Mouse (Mus musculus) lung, adult 2 months (tissue): ENCODE data around the gene Frmd5. TPM values are rescaled to one million over a fixed set of nuclear protein-coding genes. Genes with fewer than 3 reads are reported as not detected.

Experiments used
- DNase-seq: peaks from one replicate; pipeline ENCODE4 v3.0.0; 2022
- H3K4me1 ChIP-seq: fragments of 200-500 bp; 2 replicates; pipeline ENCODE4 v1.6.1; 2011; ENCODE audit warnings: low read length; ENCODE audit not compliant: control insufficient read depth, insufficient read depth
- H3K4me3 ChIP-seq: fragments of 200-500 bp; replicated peaks from 2 replicates; pipeline ENCODE3; 2011; ENCODE audit warnings: low read depth, mild to moderate bottlenecking, control low read depth, low read length; ENCODE audit errors: extremely low read depth
- CTCF ChIP-seq: fragments of 200-500 bp; IDR thresholded peaks from 2 replicates; pipeline ENCODE4 v1.5.1; 2011; ENCODE audit warnings: mild to moderate bottlenecking, low read length, control low read depth; ENCODE audit not compliant: insufficient read depth
- POLR2A ChIP-seq: fragments of 200-500 bp; IDR thresholded peaks from 2 replicates; pipeline ENCODE4 v1.6.1; 2011; ENCODE audit warnings: low read depth, mild to moderate bottlenecking, control low read depth, low read length, borderline replicate concordance; ENCODE audit errors: extremely low read depth
- WGBS: fragments of 180-500 bp; shearing (Covaris S2); methylation state at CpG from one replicate; pipeline ENCODE4 v1.1.7; 2018; 5-methylcytosine and 5-hydroxymethylcytosine counted together
- polyA plus RNA-seq: library from polyadenylated mRNA; depleted of rRNA; stranded (reverse); fragments of >200 nt; gene quantifications from 2 replicates; pipeline ENCODE4 v1.2.3, GENCODE M21; 2012; rRNA removed

The Frmd5 gene
- 5.3 and 6.4 TPM in 2 replicates for polyA plus RNA-seq

DNA sequence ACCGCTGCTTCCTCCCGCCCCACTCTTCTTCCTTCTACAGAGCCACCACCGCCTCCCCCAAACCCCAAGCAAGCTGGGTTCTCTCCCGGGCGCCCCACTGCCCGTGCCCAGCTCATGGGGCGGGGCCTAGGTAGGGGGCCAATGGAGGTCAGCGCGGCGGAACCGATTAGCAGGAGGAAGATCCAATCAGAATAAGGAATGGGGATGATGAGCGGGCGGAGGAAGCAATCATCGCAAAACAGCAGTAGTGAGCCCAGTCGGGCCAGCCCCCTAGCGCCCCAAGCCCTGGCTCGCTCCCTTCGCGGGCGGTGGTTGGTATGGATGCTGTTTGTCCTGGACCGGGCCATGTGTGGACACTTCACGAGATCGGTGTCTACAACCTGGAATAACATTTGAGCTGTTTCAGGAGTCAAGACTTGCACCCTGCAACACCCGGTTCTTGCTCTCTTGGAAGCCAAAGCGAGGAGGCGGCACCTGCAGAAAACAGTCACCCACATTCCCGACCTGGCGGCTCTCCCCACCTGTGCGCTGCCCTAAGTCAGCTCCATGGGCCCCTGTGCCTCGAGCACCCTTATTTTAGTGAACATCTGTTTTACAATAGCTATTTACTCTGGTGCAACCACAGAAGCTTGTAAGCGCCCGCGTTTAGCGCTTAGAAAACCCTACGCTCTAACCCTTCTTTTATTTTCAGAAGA, at the start of gene Frmd5:
Gene Frmd5, minus strand, starts transcription at position 129 of the 695 bp plus-strand sequence.
- WGBS: 1% methylated on average over 35 of the region's 35 CpGs
- DNase-seq: peak; percentile 88
- H3K4me1 ChIP-seq: no peaks in the 10 kb centered on the region
- TF ChIP-seq CTCF: no peak
- peak within 1 kb of the TSS; percentile 80 for H3K4me3 ChIP-seq

DNA sequence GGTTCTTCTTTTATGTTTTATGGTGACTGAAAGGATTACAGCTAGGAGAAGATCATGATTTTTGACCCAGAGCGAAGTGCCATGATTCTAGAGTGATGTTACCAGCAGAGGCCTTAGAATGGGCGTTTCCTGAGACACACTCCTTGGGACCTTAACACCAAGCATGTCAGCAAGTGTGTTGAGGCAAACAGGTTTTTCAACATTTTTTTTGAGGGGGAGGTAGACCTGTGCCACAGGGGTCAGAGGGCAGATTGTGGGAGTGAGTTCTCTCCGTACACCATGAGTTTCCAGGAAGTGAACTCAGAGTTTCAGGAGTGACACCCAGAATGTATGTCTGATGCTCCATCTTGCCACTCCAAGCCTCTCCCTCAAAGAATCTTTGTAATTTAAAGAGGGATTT, 47.1 kb upstream of the Frmd5 start:
- Histone ChIP-seq H3K4me3 (no peak overlapping the region), H3K4me1 (peaks cover 11% of the 10 kb centered on the region)
- DNase-seq: no peak
- WGBS: 77% methylated on average over 3 of the region's 3 CpGs
- TF ChIP-seq POLR2A (no peak), CTCF (no peak)

DNA sequence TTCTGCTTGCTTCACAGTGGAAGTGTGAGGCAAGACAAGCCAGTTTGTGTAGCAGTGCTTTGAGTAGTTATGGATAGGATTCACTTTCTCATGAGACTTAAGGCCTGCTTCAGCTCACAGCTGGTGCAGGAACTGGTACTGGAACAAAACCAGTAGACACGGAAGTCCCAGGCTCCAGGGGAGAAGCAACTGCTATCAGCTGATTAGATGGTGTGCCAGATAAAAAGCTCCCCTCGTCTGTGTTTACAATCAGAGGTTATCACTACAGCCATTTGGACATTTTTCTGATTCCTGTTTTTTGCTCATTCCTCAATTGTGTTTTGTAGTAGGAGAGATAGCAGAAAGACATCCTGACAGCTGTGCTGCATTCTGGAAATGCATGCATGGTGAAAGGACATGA, 45.2 kb upstream of the Frmd5 start:
- H3K4me1 ChIP-seq: peaks cover 11% of the 10 kb centered on the region
- H3K4me3 ChIP-seq: peak overlapping the region; percentile 17
- no peak for DNase-seq
- 22% methylated on average over 2 of the region's 2 CpGs for WGBS
- no peak for TF ChIP-seq POLR2A
- no peak for TF ChIP-seq CTCF

DNA sequence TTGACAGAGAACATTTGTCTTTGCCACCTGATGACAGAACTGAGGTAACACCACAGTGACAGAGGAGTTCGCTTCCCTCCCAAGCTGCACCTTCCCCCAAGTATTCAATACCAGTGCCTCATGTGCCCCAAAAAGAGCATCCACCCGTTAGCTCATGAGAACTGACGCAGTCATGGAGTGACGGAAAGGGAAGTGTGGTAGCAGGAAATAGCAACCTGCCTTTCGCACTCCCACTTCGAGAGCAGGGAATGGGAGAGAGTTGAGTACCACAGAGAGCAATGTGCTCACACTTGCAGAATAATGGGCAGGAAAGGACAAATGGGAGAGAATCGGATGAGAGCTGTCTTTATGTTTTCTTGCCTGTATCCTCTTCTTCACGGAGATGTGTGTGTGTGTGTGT, 39.2 kb upstream of the Frmd5 start:
- H3K4me1 ChIP-seq: peaks cover 3% of the 10 kb centered on the region
- 37% methylated on average over 8 of the region's 8 CpGs for WGBS
- no peak overlapping the region for H3K4me3 ChIP-seq
- no peak for DNase-seq
- no peak for TF ChIP-seq POLR2A

DNA sequence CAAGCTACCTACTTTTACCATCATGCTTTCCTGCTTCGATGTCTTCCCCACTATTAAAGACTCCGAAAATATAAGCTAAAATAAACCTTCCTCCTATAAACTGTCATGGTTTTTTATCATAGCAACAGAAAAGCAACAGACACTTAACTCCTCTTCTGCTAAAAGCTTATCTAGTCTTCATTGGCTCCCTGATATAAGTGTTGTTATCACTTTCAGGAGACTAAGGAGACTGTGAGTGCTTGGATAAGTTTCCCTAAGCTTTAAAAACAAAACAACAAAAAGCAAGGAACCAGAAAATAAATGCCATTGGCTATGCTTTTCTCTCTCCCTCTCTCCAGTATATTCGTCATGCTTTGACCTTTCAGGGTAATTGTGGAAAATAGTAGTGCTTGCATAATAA, 35.4 kb upstream of the Frmd5 start:
- DNase-seq: no peak
- Histone ChIP-seq H3K4me3 (no peak overlapping the region), H3K4me1 (no peaks in the 10 kb centered on the region; the same call in 1 of the 2 replicates)
- TF ChIP-seq CTCF: no peak
- TF ChIP-seq POLR2A: no peak
- 55% methylated on average over 3 of the region's 3 CpGs for WGBS

DNA sequence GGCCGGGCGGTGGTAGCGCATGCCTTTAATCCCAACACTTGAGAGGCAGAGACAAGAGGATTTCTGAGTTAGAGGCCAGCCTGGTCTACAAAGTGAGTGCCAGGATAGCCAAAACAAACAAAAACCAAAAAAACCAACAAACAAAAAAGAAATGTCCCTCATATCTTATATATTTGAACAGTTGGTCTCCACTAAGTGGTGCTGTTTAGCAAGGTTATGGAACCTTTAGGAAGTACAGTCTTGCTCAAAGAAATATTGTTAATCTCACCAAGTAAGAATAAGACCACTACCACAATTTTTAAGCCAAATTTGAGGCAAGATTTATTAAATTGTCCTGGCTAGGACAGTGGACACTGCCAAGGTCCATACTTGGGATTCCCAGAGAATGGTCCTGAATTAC, 34.6 kb upstream of the Frmd5 start:
- TF ChIP-seq POLR2A (no peak), CTCF (peak; percentile 12; the same call in 1 of the 2 replicates)
- WGBS: 86% methylated on average over 3 of the region's 3 CpGs
- no peak overlapping the region for H3K4me3 ChIP-seq
- H3K4me1 ChIP-seq: no peaks in the 10 kb centered on the region; the same call in 1 of the 2 replicates
- DNase-seq: no peak

DNA sequence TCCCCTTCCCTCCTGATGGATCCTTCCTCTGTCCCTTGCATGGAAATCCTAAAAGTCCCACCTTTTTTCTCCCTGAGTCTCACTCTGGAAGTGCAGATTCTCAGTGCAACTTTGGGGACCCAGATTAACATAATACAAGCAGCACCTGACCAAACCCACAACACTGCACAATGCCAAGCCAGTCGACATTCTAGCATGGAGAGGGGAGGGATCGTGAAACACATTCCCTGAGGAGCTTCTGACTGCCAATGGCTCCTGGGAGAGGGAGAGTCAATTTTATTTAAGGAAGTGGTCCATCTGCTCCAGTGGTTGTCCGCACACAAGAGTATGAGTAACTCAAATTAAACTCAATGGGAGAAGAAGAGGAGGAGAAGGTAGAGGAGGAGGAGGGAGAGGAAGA, 28.0 kb upstream of the Frmd5 start:
- H3K4me1 ChIP-seq: no peaks in the 10 kb centered on the region
- no peak for TF ChIP-seq CTCF
- no peak for TF ChIP-seq POLR2A
- DNase-seq: no peak
- 35% methylated on average over 3 of the region's 3 CpGs for WGBS
- H3K4me3 ChIP-seq: no peak overlapping the region

DNA sequence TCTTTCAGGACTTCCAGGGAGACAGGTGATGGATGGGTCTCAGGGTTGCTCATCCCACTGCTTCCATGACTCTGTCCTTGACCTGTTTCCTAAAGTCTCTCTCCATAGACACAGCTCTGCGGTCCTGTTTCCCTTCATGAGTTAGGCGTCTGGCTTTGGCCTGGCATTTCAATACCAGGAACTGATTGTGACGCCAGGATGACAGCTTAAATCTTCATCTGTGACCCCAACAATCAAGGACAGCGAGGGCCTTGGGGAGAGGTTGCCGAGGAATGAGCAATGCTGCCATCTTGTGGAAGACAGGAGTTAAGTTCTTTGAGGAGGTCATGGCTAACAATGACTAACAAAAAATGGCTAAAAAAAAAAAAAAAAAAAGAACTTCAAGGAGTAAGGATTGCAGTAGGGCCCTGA, 25.6 kb upstream of the Frmd5 start:
- H3K4me1 ChIP-seq: no peaks in the 10 kb centered on the region
- peak; percentile 18 for DNase-seq
- TF ChIP-seq POLR2A (no peak), CTCF (peak; percentile 79)
- WGBS: 3% methylated on average over 5 of the region's 5 CpGs
- no peak overlapping the region for H3K4me3 ChIP-seq

DNA sequence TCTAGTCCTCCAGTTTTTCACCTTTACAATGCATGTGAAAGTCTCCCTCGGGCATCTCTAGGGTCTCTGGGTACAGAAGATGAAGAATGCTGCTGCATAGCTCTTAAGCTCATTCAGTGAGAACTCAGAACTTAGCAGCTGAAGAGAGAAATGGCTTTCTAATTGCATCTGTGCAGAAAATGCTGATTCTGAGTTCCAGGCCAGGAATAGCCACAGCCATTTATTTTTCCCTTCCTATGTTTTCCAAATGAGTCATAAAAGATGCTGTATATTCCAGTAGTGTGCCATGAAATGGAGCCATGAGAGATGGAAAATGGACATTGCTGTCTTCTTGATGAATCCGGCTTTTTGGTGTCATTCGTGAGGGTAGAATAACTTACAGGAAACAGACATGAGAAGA, 21.5 kb upstream of the Frmd5 start:
- WGBS: 85% methylated on average over 3 of the region's 3 CpGs
- TF ChIP-seq CTCF (no peak), POLR2A (no peak)
- no peaks in the 10 kb centered on the region for H3K4me1 ChIP-seq
- H3K4me3 ChIP-seq: no peak overlapping the region
- no peak for DNase-seq

DNA sequence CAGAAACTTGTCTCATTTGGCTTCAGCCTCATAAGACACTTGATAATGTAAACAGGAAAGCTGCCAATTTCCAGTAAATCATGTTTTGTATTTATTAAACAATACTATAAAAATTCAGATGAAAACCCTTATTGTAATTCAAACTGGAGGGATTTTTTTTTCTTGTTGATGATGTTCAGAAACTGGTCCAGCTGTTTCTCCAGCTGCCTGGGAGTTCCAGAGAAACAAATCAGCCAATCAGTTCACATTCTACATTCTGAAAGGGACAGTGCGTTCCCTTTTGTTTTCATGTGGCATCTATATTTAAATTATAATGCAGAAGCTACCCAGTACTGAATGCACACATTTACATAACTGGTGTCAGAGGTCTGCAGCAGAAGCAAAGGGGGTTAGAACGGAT, 19.3 kb upstream of the Frmd5 start:
- TF ChIP-seq CTCF: no peak
- TF ChIP-seq POLR2A: no peak
- 54% methylated on average over 2 of the region's 2 CpGs for WGBS
- no peak for DNase-seq

More for the DNA sequence above, 19.3 kb upstream of the Frmd5 start:
- Histone ChIP-seq H3K4me1 (no peaks in the 10 kb centered on the region), H3K4me3 (no peak overlapping the region)
